Mouse (Mus musculus) embryo, embryonic 11 days (tissue): ENCODE data around the gene Shank2.
A peak's percentile ranks its signal among the peaks of the same experiment; 100 is the strongest.

Experiments
- DNase-seq: peaks from one replicate; pipeline ENCODE4 v3.0.0-alpha.2; 2015

Shank2 gene

GRCm38 (mm10) chr7:144108141-144108540 lies 106.4 kb downstream of the Shank2 start:
- DNase-seq: no peak

GRCm38 (mm10) chr7:144111026-144111604 lies 109.4 kb downstream of the Shank2 start:
- DNase-seq: no peak

- DNase-seq: no peak
Observed at GRCm38 (mm10) chr7:144111981-144112380, 110.3 kb downstream of the Shank2 start.

- DNase-seq: no peak
Observed at GRCm38 (mm10) chr7:144114230-144114629, 112.5 kb downstream of the Shank2 start.

GRCm38 (mm10) chr7:144119562-144119961 lies 117.8 kb downstream of the Shank2 start:
- no peak for DNase-seq

- no peak for DNase-seq
Observed at GRCm38 (mm10) chr7:144132699-144133387, 131.1 kb downstream of the Shank2 start.

- no peak for DNase-seq
Observed at GRCm38 (mm10) chr7:144133388-144133998, 131.8 kb downstream of the Shank2 start.

GRCm38 (mm10) chr7:144134699-144135098 lies 133.0 kb downstream of the Shank2 start:
- no peak for DNase-seq

- no peak for DNase-seq
Observed at GRCm38 (mm10) chr7:144137827-144138226, 136.1 kb downstream of the Shank2 start.

GRCm38 (mm10) chr7:144138476-144138875 lies 136.7 kb downstream of the Shank2 start:
- DNase-seq: no peak

GRCm38 (mm10) chr7:144139691-144140090 lies 138.0 kb downstream of the Shank2 start:
- DNase-seq: no peak

GRCm38 (mm10) chr7:144140470-144140869 lies 138.7 kb downstream of the Shank2 start:
- no peak for DNase-seq

GRCm38 (mm10) chr7:144142036-144142435 lies 140.3 kb downstream of the Shank2 start:
- no peak for DNase-seq

GRCm38 (mm10) chr7:144143941-144144340 lies 142.2 kb downstream of the Shank2 start:
- no peak for DNase-seq

- DNase-seq: peak; percentile 26
Observed at GRCm38 (mm10) chr7:144148111-144148510, 146.4 kb downstream of the Shank2 start.

GRCm38 (mm10) chr7:144153124-144153523 lies 151.4 kb downstream of the Shank2 start:
- no peak for DNase-seq

GRCm38 (mm10) chr7:144153682-144154081 lies 152.0 kb downstream of the Shank2 start:
- peak; percentile 36 for DNase-seq

- DNase-seq: no peak
Observed at GRCm38 (mm10) chr7:144157936-144158335, 156.2 kb downstream of the Shank2 start.

GRCm38 (mm10) chr7:144159556-144159955 lies 157.8 kb downstream of the Shank2 start:
- no peak for DNase-seq

GRCm38 (mm10) chr7:144160066-144160465 lies 158.3 kb downstream of the Shank2 start:
- DNase-seq: peak; percentile 56

- DNase-seq: no peak
Observed at GRCm38 (mm10) chr7:144160646-144161249, 159.0 kb downstream of the Shank2 start.

GRCm38 (mm10) chr7:144170272-144170671 lies 168.5 kb downstream of the Shank2 start:
- DNase-seq: no peak

- DNase-seq: no peak
Observed at GRCm38 (mm10) chr7:144170686-144171085, 169.0 kb downstream of the Shank2 start.

- DNase-seq: no peak
Observed at GRCm38 (mm10) chr7:144173869-144174268, 172.1 kb downstream of the Shank2 start.
